Mouse (Mus musculus) myocyte (in vitro differentiated cells): Measurements from ENCODE around the gene AA792892.
"Not testable (repeated sequence)": the region's sequence is repeated elsewhere in the genome, so short reads cannot be mapped to it uniquely, and the experiment has no call there.

Source experiments
- CEBPB ChIP-seq: IDR thresholded peaks from 2 replicates; pipeline ENCODE4 v1.6.1; 2011; ENCODE audit warnings: mild to moderate bottlenecking, moderate library complexity; ENCODE audit not compliant: poor library complexity, insufficient read depth, severe bottlenecking
- E2F4 ChIP-seq: IDR thresholded peaks from one replicate; pipeline ENCODE4 v1.6.1; 2011; ENCODE audit warnings: mild to moderate bottlenecking, control low read depth, moderate library complexity; ENCODE audit not compliant: insufficient read depth
- MAX ChIP-seq: IDR thresholded peaks from one replicate; pipeline ENCODE4 v1.6.1; 2011; ENCODE audit warnings: low read depth, mild to moderate bottlenecking, control low read depth
- MYOG ChIP-seq, 3 experiments: IDR thresholded peaks; one replicate each; pipeline ENCODE4 v1.6.1; 2011; ENCODE audit warnings: control low read depth in 2 of 3, low read depth in 2 of 3, mild to moderate bottlenecking in 2 of 3; ENCODE audit not compliant: insufficient read length in 2 of 3, control insufficient read depth in 1 of 3, insufficient read depth in 1 of 3
- POLR2A ChIP-seq: IDR thresholded peaks from one replicate; pipeline ENCODE4 v1.6.1; 2011; ENCODE audit warnings: low read depth, mild to moderate bottlenecking, control low read depth, moderate library complexity; ENCODE audit not compliant: insufficient read length
- POLR2AphosphoS2 ChIP-seq: IDR thresholded peaks from one replicate; pipeline ENCODE4 v1.6.1; 2011; ENCODE audit warnings: low read depth, control low read depth; ENCODE audit not compliant: insufficient read length
- SRF ChIP-seq: IDR thresholded peaks from one replicate; pipeline ENCODE4 v1.6.1; 2011; ENCODE audit warnings: low read depth; ENCODE audit not compliant: control insufficient read depth, insufficient read length
- TCF12 ChIP-seq: IDR thresholded peaks from one replicate; pipeline ENCODE4 v1.6.1; 2011; ENCODE audit warnings: mild to moderate bottlenecking, control low read depth; ENCODE audit not compliant: poor library complexity, insufficient read depth, severe bottlenecking
- USF1 ChIP-seq: IDR thresholded peaks from one replicate; pipeline ENCODE4 v1.6.1; 2011; ENCODE audit warnings: low read depth, mild to moderate bottlenecking, control low read depth, moderate library complexity

DNA sequence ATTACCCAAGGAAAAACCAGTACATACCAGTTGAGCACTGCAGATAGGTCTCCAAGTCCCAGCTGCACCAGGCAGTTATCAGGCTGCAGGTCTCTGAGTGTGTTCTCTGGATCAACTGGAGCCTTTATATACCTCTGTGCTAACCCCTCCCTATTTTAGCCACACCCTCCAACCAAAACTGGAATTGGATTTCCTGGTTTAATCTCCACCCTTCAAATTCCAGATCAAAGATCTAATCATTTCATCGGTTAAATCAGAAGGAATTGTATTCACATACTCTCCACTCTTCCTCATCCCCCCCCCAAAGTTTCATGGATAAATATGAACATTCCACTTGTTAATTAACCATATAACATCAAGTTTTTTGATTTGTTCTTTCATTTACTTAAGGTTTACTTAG, 32.9 kb upstream of the AA792892 start, which contains the start of gene A430089I19Rik:
- TF ChIP-seq MYOG (IDR thresholded peaks at IDR 0.05; ENCODE audit: control insufficient read depth in 1 of 3, insufficient read depth in 1 of 3, insufficient read length in 2 of 3, low read depth in 2 of 3); POLR2A; SRF; TCF12; POLR2AphosphoS2; MAX; USF1; CEBPB; E2F4: not testable (repeated sequence)
